Mouse (Mus musculus) limb, embryonic 15.5 days (tissue): ENCODE data around the gene Dlst. TPM values are rescaled to one million over a fixed set of nuclear protein-coding genes. Genes with fewer than 3 reads are reported as not detected.
A peak's percentile ranks its signal among the peaks of the same experiment; 100 is the strongest.

ENCODE experiments used
- ATAC-seq: fragments of 200-750 bp; cut with Nextera tagmentation; 2 replicates; pipeline ENCODE4 v1.8.0; 2017; ENCODE audit warnings: low read depth, moderate TSS enrichment; ENCODE audit not compliant: insufficient number of reproducible peaks, low FRiP score, low TSS enrichment
- H3K27ac ChIP-seq: fragments of 300-500 bp; sonication (generic); 2 replicates; pipeline ENCODE4 v1.5.1; 2015; ENCODE audit warnings: moderate library complexity, mild to moderate bottlenecking, inconsistent platforms
- H3K27me3 ChIP-seq: fragments of 300-500 bp; sonication (generic); 2 replicates; pipeline ENCODE4 v1.6.1; 2015; ENCODE audit warnings: inconsistent platforms
- H3K36me3 ChIP-seq: fragments of 300-500 bp; sonication (generic); 2 replicates; pipeline ENCODE4 v1.6.1; 2015; ENCODE audit warnings: inconsistent platforms
- H3K4me1 ChIP-seq: fragments of 300-500 bp; sonication (generic); 2 replicates; pipeline ENCODE4 v1.6.1; 2015; ENCODE audit warnings: inconsistent platforms
- H3K4me2 ChIP-seq: fragments of 300-500 bp; sonication (generic); 2 replicates; pipeline ENCODE4 v1.6.1; 2015; ENCODE audit warnings: mild to moderate bottlenecking, inconsistent platforms
- H3K4me3 ChIP-seq: fragments of 300-500 bp; sonication (generic); 2 replicates; pipeline ENCODE4 v1.5.1; 2015; ENCODE audit warnings: mild to moderate bottlenecking, inconsistent platforms
- H3K9ac ChIP-seq: fragments of 300-500 bp; sonication (generic); 2 replicates; pipeline ENCODE4 v1.6.1; 2015; ENCODE audit warnings: inconsistent platforms
- H3K9me3 ChIP-seq: fragments of 300-500 bp; sonication (generic); 2 replicates; pipeline ENCODE4 v1.6.1; 2016; ENCODE audit warnings: inconsistent platforms
- WGBS: fragments of 180-500 bp; shearing (Covaris S2); methylation state at CpG from one replicate; pipeline ENCODE4 v1.1.7; 2015; 5-methylcytosine and 5-hydroxymethylcytosine counted together
- polyA plus RNA-seq: library from polyadenylated mRNA; unstranded; fragments of >200 nt; fragmentation: Nextera tagmentation; extraction: Ambion mirVana; gene quantifications from 2 replicates; pipeline ENCODE4 v1.2.1, GENCODE M21; 2015

Gene Dlst
- polyA plus RNA-seq, 1 experiment from 2014 or later: 96.0 TPM

DNA sequence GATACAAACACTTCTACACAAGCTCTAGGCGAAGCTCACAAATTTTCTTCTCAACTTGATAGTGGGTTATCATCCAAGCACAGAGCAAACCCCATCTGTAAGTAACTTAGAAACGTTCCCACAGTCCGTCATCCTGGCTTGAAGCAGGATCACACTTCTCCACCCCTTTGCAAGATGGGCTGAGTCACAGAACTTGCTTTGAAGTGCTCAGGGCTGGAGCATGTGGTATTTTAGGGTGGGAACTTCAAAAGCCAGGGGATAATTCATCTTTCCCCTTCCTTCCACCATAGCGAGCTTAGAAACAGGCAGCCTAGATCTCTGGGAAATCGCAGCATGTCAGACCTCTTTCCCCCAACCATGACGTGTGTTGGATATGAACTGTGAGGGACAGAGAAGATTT lies 45.7 kb downstream of the Dlst start:
- no peak overlapping the region for H3K4me3 ChIP-seq
- no peak for ATAC-seq
- H3K36me3 ChIP-seq: no peaks in the 10 kb centered on the region
- WGBS: 13% methylated on average over 6 of the region's 6 CpGs
- H3K9me3 ChIP-seq: no peaks in the 10 kb centered on the region
- H3K27me3 ChIP-seq: peaks cover 4% of the 10 kb centered on the region
- no peak overlapping the region for H3K4me2 ChIP-seq
- H3K9ac ChIP-seq: no peak overlapping the region
- peaks cover 9% of the 10 kb centered on the region; the same call in 1 of the 2 replicates for H3K4me1 ChIP-seq
- peak overlapping the region; percentile 40; the same call in 1 of the 2 replicates for H3K27ac ChIP-seq

GRCm38 (mm10) chr12:85157797-85158460 lies 47.3 kb downstream of the Dlst start:
- Histone ChIP-seq H3K9ac (no peak overlapping the region), H3K4me3 (no peak overlapping the region), H3K27me3 (no peaks in the 10 kb centered on the region), H3K36me3 (no peaks in the 10 kb centered on the region), H3K27ac (no peak overlapping the region), H3K4me2 (no peak overlapping the region), H3K9me3 (no peaks in the 10 kb centered on the region), H3K4me1 (peaks cover 9% of the 10 kb centered on the region; the same call in 1 of the 2 replicates)
- WGBS: 85% methylated on average over 14 of the region's 14 CpGs
- no peak for ATAC-seq

GRCm38 (mm10) chr12:85158801-85159200 lies 48.2 kb downstream of the Dlst start:
- H3K4me2 ChIP-seq: no peak overlapping the region
- H3K4me3 ChIP-seq: no peak overlapping the region
- no peak for ATAC-seq
- H3K27me3 ChIP-seq: no peaks in the 10 kb centered on the region
- no peak overlapping the region for H3K27ac ChIP-seq
- H3K9ac ChIP-seq: no peak overlapping the region
- no peaks in the 10 kb centered on the region for H3K9me3 ChIP-seq
- 92% methylated on average over 8 of the region's 8 CpGs for WGBS
- no peaks in the 10 kb centered on the region for H3K36me3 ChIP-seq
- H3K4me1 ChIP-seq: peaks cover 9% of the 10 kb centered on the region; the same call in 1 of the 2 replicates

DNA sequence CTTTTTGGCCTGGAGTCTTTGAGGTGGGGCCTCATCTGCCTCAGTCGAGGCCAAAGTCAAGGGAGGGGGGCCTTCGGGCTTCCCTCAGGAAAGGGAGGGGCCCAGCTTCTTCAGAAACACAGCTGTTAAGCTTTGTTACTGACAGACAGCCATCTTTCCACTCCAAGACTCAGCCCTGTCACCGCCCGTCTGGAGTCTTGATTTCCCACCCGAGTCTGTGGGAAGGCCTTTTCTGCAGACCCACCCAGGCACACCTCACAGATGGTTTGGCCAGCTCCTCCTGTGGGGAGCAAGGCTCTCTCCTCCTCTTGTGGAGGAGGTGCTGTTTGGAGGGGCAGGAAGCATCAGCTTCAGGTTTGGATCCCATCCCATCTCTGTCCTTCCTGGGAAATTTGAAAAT lies 49.0 kb downstream of the Dlst start:
- Histone ChIP-seq H3K4me1 (peaks cover 9% of the 10 kb centered on the region; the same call in 1 of the 2 replicates), H3K4me3 (no peak overlapping the region), H3K9ac (no peak overlapping the region), H3K9me3 (no peaks in the 10 kb centered on the region), H3K4me2 (no peak overlapping the region), H3K36me3 (no peaks in the 10 kb centered on the region), H3K27ac (no peak overlapping the region), H3K27me3 (no peaks in the 10 kb centered on the region)
- peak; percentile 77; the same call in 1 of the 2 replicates for ATAC-seq
- WGBS: 56% methylated on average over 5 of the region's 5 CpGs

DNA sequence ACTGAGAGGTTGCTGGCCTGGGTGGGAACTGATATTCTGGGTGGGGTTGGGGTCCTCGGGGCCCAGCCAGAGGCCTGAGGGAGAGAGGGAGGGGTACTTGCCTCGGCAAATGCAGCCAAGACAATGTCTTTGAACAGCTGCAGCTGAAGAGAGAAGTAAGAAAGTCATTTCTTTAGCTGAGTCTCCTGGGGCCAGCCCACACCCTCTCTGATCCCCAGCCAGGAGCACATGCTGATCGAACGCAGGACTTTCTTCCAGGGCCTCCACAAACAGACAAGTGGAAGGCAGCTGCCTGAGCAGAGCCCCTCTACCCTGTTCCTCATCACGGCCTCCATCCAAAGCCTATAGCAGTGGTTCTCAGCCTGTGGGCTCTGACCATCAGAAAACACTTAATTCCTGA lies 54.4 kb downstream of the Dlst start:
- Histone ChIP-seq H3K27ac (no peak overlapping the region), H3K4me2 (no peak overlapping the region), H3K9me3 (no peaks in the 10 kb centered on the region), H3K36me3 (peaks cover 7% of the 10 kb centered on the region), H3K4me3 (no peak overlapping the region), H3K4me1 (peaks cover 9% of the 10 kb centered on the region), H3K27me3 (no peaks in the 10 kb centered on the region), H3K9ac (no peak overlapping the region)
- WGBS: 75% methylated on average over 5 of the region's 5 CpGs
- ATAC-seq: no peak

- Histone ChIP-seq H3K4me1 (peaks cover 21% of the 10 kb centered on the region), H3K36me3 (peaks cover 7% of the 10 kb centered on the region), H3K27me3 (no peaks in the 10 kb centered on the region), H3K4me2 (no peak overlapping the region), H3K9me3 (no peaks in the 10 kb centered on the region), H3K27ac (no peak overlapping the region), H3K9ac (no peak overlapping the region), H3K4me3 (no peak overlapping the region)
- 82% methylated on average over 9 of the region's 9 CpGs for WGBS
- no peak for ATAC-seq
Measured at GRCm38 (mm10) chr12:85166631-85167030, 56.0 kb downstream of the Dlst start.

- Histone ChIP-seq H3K36me3 (peaks cover 7% of the 10 kb centered on the region), H3K27ac (peak overlapping the region; percentile 30; the same call in 1 of the 2 replicates), H3K4me2 (peak overlapping the region; percentile 31; the same call in 1 of the 2 replicates), H3K4me1 (peaks cover 27% of the 10 kb centered on the region), H3K9me3 (no peaks in the 10 kb centered on the region), H3K27me3 (no peaks in the 10 kb centered on the region), H3K4me3 (peak overlapping the region; percentile 11; the same call in 1 of the 2 replicates), H3K9ac (no peak overlapping the region)
- WGBS: 32% methylated on average over 27 of the region's 27 CpGs
- 0 out of 2 replicates have a peak, but pooled peaks have one; percentile 41 for ATAC-seq
Measured at GRCm38 (mm10) chr12:85169117-85169858, 58.7 kb downstream of the Dlst start.

- H3K9me3 ChIP-seq: no peaks in the 10 kb centered on the region
- no peak for ATAC-seq
- H3K4me1 ChIP-seq: peaks cover 30% of the 10 kb centered on the region
- H3K9ac ChIP-seq: no peak overlapping the region
- no peaks in the 10 kb centered on the region for H3K27me3 ChIP-seq
- no peak overlapping the region for H3K4me3 ChIP-seq
- H3K27ac ChIP-seq: peak overlapping the region; percentile 30; the same call in 1 of the 2 replicates
- 49% methylated on average over 3 of the region's 3 CpGs for WGBS
- H3K4me2 ChIP-seq: peak overlapping the region; percentile 31; the same call in 1 of the 2 replicates
- H3K36me3 ChIP-seq: peaks cover 7% of the 10 kb centered on the region
Measured at GRCm38 (mm10) chr12:85169877-85170276, 59.2 kb downstream of the Dlst start.

GRCm38 (mm10) chr12:85170284-85170947 lies 59.8 kb downstream of the Dlst start:
- Histone ChIP-seq H3K9me3 (no peaks in the 10 kb centered on the region), H3K4me1 (peaks cover 35% of the 10 kb centered on the region), H3K27me3 (no peaks in the 10 kb centered on the region), H3K27ac (no peak overlapping the region), H3K4me3 (no peak overlapping the region), H3K36me3 (peaks cover 7% of the 10 kb centered on the region), H3K9ac (no peak overlapping the region), H3K4me2 (no peak overlapping the region)
- WGBS: 83% methylated on average over 11 of the region's 11 CpGs
- ATAC-seq: no peak

DNA sequence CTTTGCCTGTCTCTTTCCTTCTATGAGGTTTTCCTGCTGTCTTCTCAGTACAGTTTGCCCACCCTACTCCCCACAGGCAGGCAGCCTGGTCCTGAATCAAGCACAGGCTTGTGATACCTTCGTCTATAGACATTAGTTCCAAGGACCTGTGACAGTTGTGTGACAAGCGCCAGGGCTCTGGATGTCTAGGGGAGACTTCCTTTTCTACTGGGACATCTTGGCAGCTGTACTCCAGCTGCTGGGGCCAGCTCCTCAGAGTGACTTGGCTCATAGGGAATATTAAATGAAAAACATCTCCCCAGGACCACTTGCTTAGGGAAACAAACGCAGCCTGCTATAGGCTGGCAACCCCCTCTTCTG lies 60.3 kb downstream of the Dlst start:
- 60% methylated on average over 3 of the region's 3 CpGs for WGBS
- H3K36me3 ChIP-seq: peaks cover 5% of the 10 kb centered on the region
- no peaks in the 10 kb centered on the region for H3K27me3 ChIP-seq
- H3K4me1 ChIP-seq: peaks cover 40% of the 10 kb centered on the region
- no peak overlapping the region for H3K4me2 ChIP-seq
- H3K27ac ChIP-seq: no peak overlapping the region
- no peak overlapping the region for H3K9ac ChIP-seq
- no peaks in the 10 kb centered on the region for H3K9me3 ChIP-seq
- ATAC-seq: no peak
- H3K4me3 ChIP-seq: no peak overlapping the region

- Histone ChIP-seq H3K9ac (no peak overlapping the region), H3K36me3 (no peaks in the 10 kb centered on the region), H3K4me2 (peak overlapping the region; percentile 83), H3K27ac (no peak overlapping the region), H3K4me1 (peaks cover 59% of the 10 kb centered on the region), H3K9me3 (no peaks in the 10 kb centered on the region), H3K4me3 (no peak overlapping the region), H3K27me3 (peaks cover 7% of the 10 kb centered on the region; the same call in 1 of the 2 replicates)
- ATAC-seq: no peak
- whole genome bisulfite sequencing: 52% methylated on average over 7 of the region's 7 CpGs
Measured at GRCm38 (mm10) chr12:85174016-85174415, 63.4 kb downstream of the Dlst start.
